Mouse (Mus musculus): ENCODE data around the gene Spp1. TPM values are rescaled to one million over a fixed set of nuclear protein-coding genes. Genes with fewer than 3 reads are reported as not detected.

Spp1 gene
- total and polyA plus RNA-seq, 3 experiments: 0.35 to 0.77 TPM; not detected in 1

- no peaks in the 10 kb centered on the region for H3K79me2 ChIP-seq (ENCODE audit: control insufficient read depth, insufficient read depth, low read length, poor library complexity)
- DNase-seq (ENCODE audit: low read depth, low spot score): no peak
- no peak overlapping the region for H3K27ac ChIP-seq (ENCODE audit: control insufficient read depth, low read depth, low read length)
- no peak overlapping the region for H3K9ac ChIP-seq (ENCODE audit: control insufficient read depth, low read depth, low read length, poor library complexity, severe bottlenecking)
- no peaks in the 10 kb centered on the region for H3K27me3 ChIP-seq (ENCODE audit: control insufficient read depth in 1 of 2, insufficient read depth in 2 of 2, low read length in 2 of 2)
- TF ChIP-seq ETS1 (IDR thresholded peaks at IDR 0.05; ENCODE audit: low read depth, low read length): no peak
- TF ChIP-seq MAX (IDR thresholded peaks at IDR 0.05; ENCODE audit: low read length): no peak
- no peak for TF ChIP-seq ZNF384 (IDR thresholded peaks at IDR 0.05; ENCODE audit: low read depth, low read length)
- no peak for TF ChIP-seq MAZ (IDR thresholded peaks at IDR 0.05; ENCODE audit: low read depth, low read length)
- no peak for TF ChIP-seq SIN3A (IDR thresholded peaks at IDR 0.05; ENCODE audit: low read length)
- TF ChIP-seq ZMIZ1 (IDR thresholded peaks at IDR 0.05; ENCODE audit: low read depth, low read length): no peak
- no peak for TF ChIP-seq ZC3H11A (IDR thresholded peaks at IDR 0.05; ENCODE audit: low read depth, low read length)
- TF ChIP-seq BHLHE40 (IDR thresholded peaks at IDR 0.05; ENCODE audit: borderline replicate concordance, low read depth, low read length): no peak
- no peak for TF ChIP-seq E2F4 (IDR thresholded peaks at IDR 0.05; ENCODE audit: borderline replicate concordance, low read depth, low read length)
- TF ChIP-seq MYB (IDR thresholded peaks at IDR 0.05; ENCODE audit: low read depth, low read length): no peak
- TF ChIP-seq MAFK (IDR thresholded peaks at IDR 0.05; ENCODE audit: borderline replicate concordance, low read depth, low read length): no peak
- TF ChIP-seq RAD21 (IDR thresholded peaks at IDR 0.05; ENCODE audit: low read depth, low read length): no peak
- TF ChIP-seq TCF12 (IDR thresholded peaks at IDR 0.05; ENCODE audit: low read depth, low read length): no peak
- TF ChIP-seq USF1 (IDR thresholded peaks at IDR 0.05; ENCODE audit: low read depth, low read length): no peak
- TF ChIP-seq MEF2A (IDR thresholded peaks at IDR 0.05; ENCODE audit: extremely low read depth, insufficient replicate concordance, low read depth, low read length, poor library complexity, severe bottlenecking): no peak
- TF ChIP-seq CHD2 (IDR thresholded peaks at IDR 0.05; ENCODE audit: low read length): no peak
- no peak overlapping the region for H3K4me3 ChIP-seq (ENCODE audit: control insufficient read depth in 1 of 2, insufficient read depth in 1 of 2, low read depth in 2 of 2, low read length in 2 of 2)
- no peaks in the 10 kb centered on the region for H3K4me1 ChIP-seq (ENCODE audit: control insufficient read depth in 1 of 2, insufficient read depth in 2 of 2, low read length in 2 of 2)
- H3K9me3 ChIP-seq (replicated peaks; ENCODE audit: insufficient read depth, low read length): no peaks in the 10 kb centered on the region
- no peaks in the 10 kb centered on the region for H3K36me3 ChIP-seq (ENCODE audit: control insufficient read depth in 1 of 2, insufficient read depth in 2 of 2, low read length in 2 of 2)
These were observed 29.9 kb upstream of the Spp1 start for GRCm38 (mm10) chr5:104405051-104405450.

GRCm38 (mm10) chr5:104406756-104407155 is 28.2 kb upstream of the Spp1 start:
- H3K4me3 ChIP-seq (ENCODE audit: control insufficient read depth in 1 of 2, insufficient read depth in 1 of 2, low read depth in 2 of 2, low read length in 2 of 2): no peak overlapping the region
- TF ChIP-seq RCOR1 (IDR thresholded peaks at IDR 0.05; ENCODE audit: low read depth, low read length) (no peak), TAL1 (IDR thresholded peaks at IDR 0.05; ENCODE audit: low read length) (no peak), ZMIZ1 (IDR thresholded peaks at IDR 0.05; ENCODE audit: low read depth, low read length) (no peak), MEF2A (IDR thresholded peaks at IDR 0.05; ENCODE audit: extremely low read depth, insufficient replicate concordance, low read depth, low read length, poor library complexity, severe bottlenecking) (no peak), NELFE (IDR thresholded peaks at IDR 0.05; ENCODE audit: low read depth, low read length) (no peak), SIN3A (IDR thresholded peaks at IDR 0.05; ENCODE audit: low read length) (no peak), ETS1 (IDR thresholded peaks at IDR 0.05; ENCODE audit: low read depth, low read length) (no peak), TBP (IDR thresholded peaks at IDR 0.05; ENCODE audit: low read depth, low read length) (no peak), RAD21 (IDR thresholded peaks at IDR 0.05; ENCODE audit: low read depth, low read length) (no peak), MYC (IDR thresholded peaks at IDR 0.05; ENCODE audit: low read depth, low read length) (no peak), GABPA (IDR thresholded peaks at IDR 0.05; ENCODE audit: low read depth, low read length) (no peak), MAFK (IDR thresholded peaks at IDR 0.05; ENCODE audit: borderline replicate concordance, low read depth, low read length) (no peak), POLR2AphosphoS2 (IDR thresholded peaks at IDR 0.05; ENCODE audit: low read length) (no peak), MAX (IDR thresholded peaks at IDR 0.05; ENCODE audit: low read length) (no peak), USF1 (IDR thresholded peaks at IDR 0.05; ENCODE audit: low read depth, low read length) (no peak), ZKSCAN1 (IDR thresholded peaks at IDR 0.05; ENCODE audit: low read depth, low read length) (no peak)
- no peaks in the 10 kb centered on the region for H3K27me3 ChIP-seq (ENCODE audit: control insufficient read depth in 1 of 2, insufficient read depth in 2 of 2, low read length in 2 of 2)
- H3K9ac ChIP-seq (ENCODE audit: control insufficient read depth, low read depth, low read length, poor library complexity, severe bottlenecking): no peak overlapping the region
- no peaks in the 10 kb centered on the region for H3K79me2 ChIP-seq (ENCODE audit: control insufficient read depth, insufficient read depth, low read length, poor library complexity)
- no peak for DNase-seq (ENCODE audit: low read depth, low spot score)
- H3K4me1 ChIP-seq (ENCODE audit: control insufficient read depth in 1 of 2, insufficient read depth in 2 of 2, low read length in 2 of 2): no peaks in the 10 kb centered on the region
- H3K27ac ChIP-seq (ENCODE audit: control insufficient read depth, low read depth, low read length): no peak overlapping the region
- H3K36me3 ChIP-seq (ENCODE audit: control insufficient read depth in 1 of 2, insufficient read depth in 2 of 2, low read length in 2 of 2): no peaks in the 10 kb centered on the region
- no peaks in the 10 kb centered on the region for H3K9me3 ChIP-seq (replicated peaks; ENCODE audit: insufficient read depth, low read length)
